Mouse (Mus musculus) ES-E14 (cell line): Measurements from ENCODE around the gene Gstp2. TPM values are rescaled to one million over a fixed set of nuclear protein-coding genes. Genes with fewer than 3 reads are reported as not detected.
A peak's percentile ranks its signal among the peaks of the same experiment; 100 is the strongest.

Experiments used
- DNase-seq: peaks from one replicate; pipeline ENCODE4 v3.0.0-alpha.2; 2013; ENCODE audit warnings: low read depth, low spot score
- H3K27ac ChIP-seq: 2 replicates; pipeline ENCODE4 v1.5.1; 2012; ENCODE audit warnings: low read depth, mild to moderate bottlenecking, low read length, moderate library complexity, mixed read lengths; ENCODE audit not compliant: poor library complexity, insufficient read depth, severe bottlenecking
- H3K36me3 ChIP-seq: 2 replicates; pipeline ENCODE4 v1.6.1; 2012; ENCODE audit warnings: mild to moderate bottlenecking, low read length, moderate library complexity, mixed read lengths; ENCODE audit not compliant: control insufficient read depth, poor library complexity, insufficient read depth, severe bottlenecking
- H3K4me1 ChIP-seq, 2 experiments: fragments of 150-350 bp in 1 of 2; sonication (generic) in 1 of 2; 2 replicates each; pipeline ENCODE4 v1.6.1; 2012; ENCODE audit warnings: low read length in 2 of 2, mild to moderate bottlenecking in 1 of 2, mixed read lengths in 1 of 2; ENCODE audit not compliant: control insufficient read depth in 2 of 2, insufficient read depth in 2 of 2, poor library complexity in 1 of 2
- H3K4me3 ChIP-seq, 2 experiments: fragments of 150-350 bp in 1 of 2; sonication (generic) in 1 of 2; 2 replicates each; pipeline ENCODE4 v1.5.1; 2012; ENCODE audit warnings: low read length in 2 of 2, low read depth in 1 of 2, mild to moderate bottlenecking in 1 of 2, mixed read lengths in 1 of 2; ENCODE audit not compliant: insufficient read depth in 1 of 2, poor library complexity in 1 of 2, severe bottlenecking in 1 of 2
- H3K9ac ChIP-seq: 2 replicates; pipeline ENCODE4 v1.6.1; 2012; ENCODE audit warnings: low read depth, mild to moderate bottlenecking, low read length, mixed read lengths; ENCODE audit not compliant: poor library complexity, insufficient read depth, severe bottlenecking
- H3K9me3 ChIP-seq: fragments of 150-350 bp; sonication (generic); 2 replicates; pipeline ENCODE4 v1.6.1; 2012; ENCODE audit warnings: low read depth, mild to moderate bottlenecking, low read length; ENCODE audit not compliant: control insufficient read depth, insufficient read depth
- CHD2 ChIP-seq: IDR thresholded peaks from 2 replicates; pipeline ENCODE4 v1.6.1; 2014; ENCODE audit warnings: mild to moderate bottlenecking, low read depth, low read length, inconsistent platforms
- HCFC1 ChIP-seq: IDR thresholded peaks from 2 replicates; pipeline ENCODE4 v1.6.1; 2012; ENCODE audit warnings: low read length, inconsistent platforms, borderline replicate concordance; ENCODE audit not compliant: insufficient read depth
- MAFK ChIP-seq: IDR thresholded peaks from 2 replicates; pipeline ENCODE4 v1.6.1; 2014; ENCODE audit warnings: mild to moderate bottlenecking, low read depth, low read length, inconsistent platforms; ENCODE audit not compliant: insufficient read depth
- ZC3H11A ChIP-seq: IDR thresholded peaks from 2 replicates; pipeline ENCODE4 v1.6.1; 2012; ENCODE audit warnings: low read depth, mild to moderate bottlenecking, inconsistent platforms, low read length, borderline replicate concordance
- ZNF384 ChIP-seq: IDR thresholded peaks from 2 replicates; pipeline ENCODE4 v1.6.1; 2012; ENCODE audit warnings: low read depth, low read length, inconsistent platforms
- in situ Hi-C, 2 experiments: fragments of 600-800 bp; cut with MboI; formaldehyde crosslinking; loops; one replicate each; pipeline ENCODE4 v1.15.1; 2025; ENCODE audit warnings: low sequenced_read_pairs in 2 of 2, inconsistent platforms in 1 of 2; ENCODE audit not compliant: unreplicated experiment in 2 of 2
- total RNA-seq: library from RNA; depleted of rRNA; stranded (reverse); fragments of 300-350 nt; gene quantifications from 2 replicates; pipeline ENCODE4 v1.2.3, GENCODE M21; 2012

Gstp2 gene
- total RNA-seq, 1 experiment = 67.4 TPM

GRCm38 (mm10) chr19:4075531-4075930, 29.7 kb upstream of the Gstp2 start:
- H3K36me3 ChIP-seq = no peaks in the 10 kb centered on the region
- DNase-seq = no peak
- H3K9me3 ChIP-seq = no peaks in the 10 kb centered on the region
- TF ChIP-seq CHD2 (no peak), ZC3H11A (no peak), ZNF384 (no peak), HCFC1 (no peak), MAFK (no peak)
- no peak overlapping the region for H3K27ac ChIP-seq
- H3K4me1 ChIP-seq = 0 out of 4 replicates have a peak, but pooled peaks cover 0 to 5% of the 10 kb centered on the region in 2 experiments
- no peak overlapping the region for H3K4me3 ChIP-seq
- H3K9ac ChIP-seq = no peak overlapping the region
- in situ Hi-C loops = no loop called here

GRCm38 (mm10) chr19:4072706-4073424, 27.0 kb upstream of the Gstp2 start:
- in situ Hi-C loops = no loop called here
- DNase-seq = no peak
- H3K4me1 ChIP-seq = 0 out of 4 replicates have a peak, but pooled peaks cover 0 to 5% of the 10 kb centered on the region in 2 experiments
- no peak overlapping the region for H3K9ac ChIP-seq
- H3K9me3 ChIP-seq = no peaks in the 10 kb centered on the region
- H3K4me3 ChIP-seq = no peak overlapping the region
- no peak overlapping the region for H3K27ac ChIP-seq
- TF ChIP-seq ZC3H11A (no peak), CHD2 (no peak), ZNF384 (no peak), MAFK (no peak), HCFC1 (no peak)
- no peaks in the 10 kb centered on the region for H3K36me3 ChIP-seq

GRCm38 (mm10) chr19:4071406-4071805, 25.6 kb upstream of the Gstp2 start:
- no peak overlapping the region for H3K27ac ChIP-seq
- 0 out of 4 replicates have a peak, but pooled peaks cover 0 to 5% of the 10 kb centered on the region in 2 experiments for H3K4me1 ChIP-seq
- no peak for TF ChIP-seq ZNF384
- TF ChIP-seq MAFK = no peak
- TF ChIP-seq CHD2 = no peak
- no peak for TF ChIP-seq HCFC1
- no peak for TF ChIP-seq ZC3H11A
- DNase-seq = no peak
- no peak overlapping the region for H3K9ac ChIP-seq
- in situ Hi-C loops = no loop called here
- no peak overlapping the region for H3K4me3 ChIP-seq
- no peaks in the 10 kb centered on the region for H3K9me3 ChIP-seq
- H3K36me3 ChIP-seq = no peaks in the 10 kb centered on the region

GRCm38 (mm10) chr19:4070756-4071155, 24.9 kb upstream of the Gstp2 start:
- Histone ChIP-seq H3K9ac (no peak overlapping the region), H3K36me3 (no peaks in the 10 kb centered on the region), H3K4me1 (0 out of 4 replicates have a peak, but pooled peaks cover 0 to 5% of the 10 kb centered on the region in 2 experiments), H3K4me3 (peak overlapping the region in 1 of 2 experiments; percentile 22; a peak in 1 of 4 replicates), H3K27ac (no peak overlapping the region), H3K9me3 (no peaks in the 10 kb centered on the region)
- DNase-seq = no peak
- TF ChIP-seq HCFC1 = no peak
- no peak for TF ChIP-seq ZC3H11A
- TF ChIP-seq CHD2 = no peak
- no peak for TF ChIP-seq MAFK
- TF ChIP-seq ZNF384 = no peak
- in situ Hi-C loops = no loop called here
